In the genomic region with DNA sequence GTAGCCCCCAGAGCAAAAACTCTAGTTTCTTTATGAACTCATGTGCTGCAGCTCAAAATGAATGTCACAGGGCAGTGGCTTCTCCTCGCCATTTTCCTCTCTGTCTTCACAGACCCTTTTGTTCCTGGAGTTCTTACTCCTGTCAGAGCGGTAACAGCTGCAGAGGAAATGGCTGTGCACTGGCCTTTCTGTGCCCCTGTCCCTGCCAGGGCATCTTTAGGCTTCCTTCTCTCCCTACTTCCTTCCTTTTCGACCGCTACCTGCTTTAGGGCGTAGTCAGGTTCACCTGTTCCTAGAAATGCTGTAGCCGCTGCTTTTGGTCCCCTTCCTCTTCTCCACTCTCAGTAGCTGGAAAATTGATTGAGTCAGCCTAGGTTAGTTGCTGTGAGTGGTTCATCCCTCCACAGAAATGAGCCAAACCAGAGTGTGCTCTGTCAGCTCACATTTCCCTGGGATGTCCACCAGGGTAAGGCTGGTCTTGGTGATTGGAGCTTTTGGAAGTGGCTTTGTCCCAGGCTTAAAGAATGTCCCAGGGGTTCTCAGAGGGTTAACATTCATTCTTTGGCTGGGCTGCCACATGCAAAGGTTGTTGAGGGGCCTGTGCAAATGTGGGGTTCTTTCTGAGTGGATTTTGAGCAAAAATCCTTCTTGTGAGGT, we compare ENCODE assay signal across 17 mouse cellular contexts.
A peak's percentile ranks its signal among the peaks of the same experiment; 100 is the strongest.
DNase-seq lines count a peak whose midpoint lies in the region; ATAC-seq lines count a peak whose summit lies in the region.
"Had no signal": no experiment of that assay in that cellular context is flagged by ENCODE, and none has a peak within 500 bp of the region (broad histone marks: within the 10 kb centered on the region; RNA-seq: fewer than 3 reads in every experiment).

No protein-coding gene starts in this region.

- no peaks in the 10 kb centered on the region for H3K9me3 ChIP-seq in heart, embryonic 11.5 days (replicated peaks; ENCODE audit: control insufficient read depth, low read length)
- no peaks in the 10 kb centered on the region for H3K9me3 ChIP-seq in limb, embryonic 10.5 days (replicated peaks)

- no peak for ATAC-seq in heart, embryonic 11.5 days (replicated peaks; ENCODE audit: insufficient number of reproducible peaks, low FRiP score, low TSS enrichment)
- ATAC-seq: activated CD4-positive, CD25-positive, alpha-beta regulatory T cell, adult 4 months; forebrain, postnatal 0 days; hindbrain, postnatal 0 days; liver, postnatal 0 days had no signal

- intact Hi-C loops in heart, postnatal 36 days (cut with DNase I), result no loop called here

- 0 out of 2 replicates have a peak overlapping the region, but pooled peaks have one; percentile 3 for H3K27ac ChIP-seq in heart, embryonic 11.5 days (ENCODE audit: low read depth, low read length)
- H3K27ac ChIP-seq in brown adipose tissue, adult 24 weeks (replicated peaks; ENCODE audit: low read depth, low read length), result 0 out of 2 replicates have a peak overlapping the region, but pooled peaks have one; percentile 31
- H3K27ac ChIP-seq in limb, embryonic 10.5 days, result peak overlapping the region; percentile 53; the same call in 1 of the 2 replicates
- H3K27ac ChIP-seq: hindbrain, postnatal 0 days had no signal

- no peaks in the 10 kb centered on the region for H3K36me3 ChIP-seq in heart, embryonic 11.5 days (ENCODE audit: control insufficient read depth, insufficient read depth, low read length)
- H3K36me3 ChIP-seq in limb, embryonic 10.5 days, result no peaks in the 10 kb centered on the region

- no peak overlapping the region for H3K4me3 ChIP-seq in heart, embryonic 11.5 days (ENCODE audit: low read depth, low read length)
- H3K4me3 ChIP-seq in brown adipose tissue, adult 24 weeks (ENCODE audit: insufficient read depth, low read depth, low read length), result no peak overlapping the region
- no peak overlapping the region for H3K4me3 ChIP-seq in limb, embryonic 10.5 days

- WGBS in heart, embryonic 11.5 days (ENCODE audit: insufficient replicate concordance), result 67% methylated on average over 6 of the region's 6 CpGs
- WGBS in limb, embryonic 10.5 days, result 79% methylated on average over 6 of the region's 6 CpGs

- H3K27me3 ChIP-seq in heart, embryonic 11.5 days (ENCODE audit: control insufficient read depth, insufficient read depth, low read length), result no peaks in the 10 kb centered on the region
- no peaks in the 10 kb centered on the region for H3K27me3 ChIP-seq in limb, embryonic 10.5 days (ENCODE audit: low read depth, poor library complexity, severe bottlenecking)

- DNase-seq in heart, postnatal 36 days, result no peak
- DNase-seq in kidney, postnatal 10 days, result peak; percentile 39
- DNase-seq in kidney, postnatal 36 days, result no peak
- no peak for DNase-seq in limb, embryonic 10.5 days (ENCODE audit: low spot score)
- no peak for DNase-seq in testis, postnatal 10 days (ENCODE audit: low spot score)
- no peak for DNase-seq in urinary bladder, postnatal 4 days (ENCODE audit: low spot score in 2 of 2)
- DNase-seq: cerebellum, adult 11 months; forebrain, postnatal 0 days; gastrocnemius, postnatal 25 days; layer of hippocampus, adult 9-11 months; left cerebral cortex, postnatal 4 days; liver, postnatal 0 days had no signal

- H3K9ac ChIP-seq in heart, embryonic 11.5 days (ENCODE audit: low read depth, low read length), result no peak overlapping the region
- H3K9ac ChIP-seq: forebrain, postnatal 0 days; liver, postnatal 0 days had no signal

- peaks cover 19% of the 10 kb centered on the region for H3K4me1 ChIP-seq in heart, embryonic 11.5 days (ENCODE audit: control insufficient read depth, insufficient read depth, low read length)
- H3K4me1 ChIP-seq in brown adipose tissue, adult 24 weeks (ENCODE audit: control insufficient read depth, insufficient read depth, insufficient read length, low read length), result peaks cover 40% of the 10 kb centered on the region
- H3K4me1 ChIP-seq in limb, embryonic 10.5 days, result peaks cover 20% of the 10 kb centered on the region

- H3K4me2 ChIP-seq in heart, embryonic 11.5 days, result no peak overlapping the region
- H3K4me2 ChIP-seq: midbrain, embryonic 11.5 days had no signal

Comparison
In these comparisons a context has a peak if more than half of its experiments do, and no peak if none do; other contexts are left out.
1. H3K27ac ChIP-seq: peak in every context shown above with its lines; median percentile 53 in limb, embryonic 10.5 days; 31 in brown adipose tissue, adult 24 weeks; 3 in heart, embryonic 11.5 days.